Mouse (Mus musculus): ENCODE measurements around the gene Dhcr7.

DNA sequence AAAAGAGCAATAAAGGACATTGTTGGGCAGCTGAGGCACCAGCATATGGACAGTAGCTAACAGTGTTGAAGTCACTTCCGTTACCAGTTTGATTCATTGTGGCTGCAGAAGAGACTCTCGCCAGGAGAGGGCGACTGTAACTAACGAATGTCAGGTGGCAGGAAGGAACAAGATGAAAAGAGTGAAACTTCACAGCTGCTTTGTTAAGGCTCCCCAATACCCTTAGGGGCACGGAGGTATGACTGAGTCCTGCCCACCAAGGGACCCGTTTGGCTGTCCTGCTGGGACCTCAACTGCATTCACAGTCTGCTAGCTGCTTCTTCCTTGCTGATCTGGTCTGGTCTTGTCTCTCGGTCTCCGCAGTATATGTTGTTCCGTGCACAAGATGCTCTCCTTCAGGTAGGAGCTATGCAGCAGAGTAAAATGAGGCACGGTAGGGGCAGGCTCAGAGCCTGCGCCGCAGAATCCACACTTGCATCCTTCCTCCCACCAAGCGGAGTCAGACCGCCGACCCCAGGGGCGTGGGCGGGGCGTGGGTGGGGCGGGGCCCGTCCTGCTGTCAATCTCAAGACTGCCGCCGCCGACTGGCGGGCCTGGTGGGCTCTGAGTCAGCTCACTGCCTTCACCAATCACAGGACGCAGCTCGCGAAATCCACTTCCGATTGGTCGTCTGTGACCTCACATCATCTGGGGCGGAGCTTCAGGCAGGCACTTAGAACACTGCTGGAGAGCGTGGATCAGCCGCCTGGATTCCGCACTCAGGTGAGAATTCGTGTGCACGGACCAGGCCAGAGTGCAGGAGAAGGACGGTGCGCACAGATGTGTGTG lies 6.8 kb downstream of the Dhcr7 start:
- no peak for TF ChIP-seq TAL1 (IDR thresholded peaks at IDR 0.05; ENCODE audit: low read length)
- no peak for TF ChIP-seq GATA1 (IDR thresholded peaks at IDR 0.05; ENCODE audit: low read length)
